Mouse (Mus musculus) c-Kit-positive CD71-positive TER-119-positive erythroid progenitor cells, embryonic 14.5 days (primary cell): ENCODE measurements around the gene Lrrc4.

ENCODE experiments used
- DNase-seq: peaks from one replicate; pipeline ENCODE4 v3.0.0-alpha.2; 2013; ENCODE audit warnings: low spot score

Gene Lrrc4

DNA sequence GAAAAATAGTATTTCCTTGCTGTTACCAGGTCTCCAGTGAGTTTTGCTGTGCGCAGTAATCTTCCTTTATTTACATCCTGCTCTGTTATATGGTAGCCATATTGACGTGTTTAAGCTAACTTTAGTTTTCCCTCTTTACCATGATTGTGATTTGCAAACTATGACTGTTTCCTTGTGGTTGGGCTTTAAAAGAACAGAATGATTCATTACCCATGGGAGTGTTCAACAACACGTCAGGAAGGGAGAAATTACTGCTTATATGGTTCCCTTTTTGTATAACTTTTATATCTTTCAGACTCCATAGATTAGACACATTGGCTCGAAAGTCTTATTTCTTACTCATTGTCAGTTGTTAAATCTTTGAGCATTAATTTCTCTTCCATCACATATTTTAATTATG lies 218.1 kb downstream of the Lrrc4 start:
- DNase-seq: no peak
